Mouse (Mus musculus): ENCODE measurements around the gene Rnaseh1. TPM values are rescaled to one million over a fixed set of nuclear protein-coding genes. Genes with fewer than 3 reads are reported as not detected.

The Rnaseh1 gene
- polyA plus RNA-seq, 1 experiment: 8.1 TPM

GRCm38 (mm10) chr12:28704381-28704780 is 55.0 kb downstream of the Rnaseh1 start:
- Histone ChIP-seq H3K36me3 (replicated peaks; ENCODE audit: low read length) (peaks cover 93% of the 10 kb centered on the region), H3K27me3 (replicated peaks) (no peaks in the 10 kb centered on the region), H3K9me3 (no peaks in the 10 kb centered on the region), H3K4me1 (peaks cover 34% of the 10 kb centered on the region), H3K4me3 (replicated peaks) (no peak overlapping the region)
- TF ChIP-seq GATA1 (IDR thresholded peaks at IDR 0.05; ENCODE audit: borderline replicate concordance, low read length) (no peak), FLI1 (IDR thresholded peaks at IDR 0.05; ENCODE audit: low read length) (no peak)

GRCm38 (mm10) chr12:28705204-28705603 is 55.8 kb downstream of the Rnaseh1 start:
- H3K4me1 ChIP-seq: peaks cover 30% of the 10 kb centered on the region
- no peaks in the 10 kb centered on the region for H3K9me3 ChIP-seq
- H3K27me3 ChIP-seq (replicated peaks): no peaks in the 10 kb centered on the region
- TF ChIP-seq FLI1 (IDR thresholded peaks at IDR 0.05; ENCODE audit: low read length): no peak
- no peak for TF ChIP-seq GATA1 (IDR thresholded peaks at IDR 0.05; ENCODE audit: borderline replicate concordance, low read length)
- H3K4me3 ChIP-seq (replicated peaks): no peak overlapping the region
- H3K36me3 ChIP-seq (replicated peaks; ENCODE audit: low read length): peaks cover 97% of the 10 kb centered on the region

- no peaks in the 10 kb centered on the region for H3K27me3 ChIP-seq (replicated peaks)
- TF ChIP-seq FLI1 (IDR thresholded peaks at IDR 0.05; ENCODE audit: low read length): no peak
- no peak for TF ChIP-seq GATA1 (IDR thresholded peaks at IDR 0.05; ENCODE audit: borderline replicate concordance, low read length)
- H3K9me3 ChIP-seq: no peaks in the 10 kb centered on the region
- peaks cover 96% of the 10 kb centered on the region for H3K36me3 ChIP-seq (replicated peaks; ENCODE audit: low read length)
- H3K4me1 ChIP-seq: peaks cover 24% of the 10 kb centered on the region
- H3K4me3 ChIP-seq (replicated peaks): no peak overlapping the region
These were observed 58.8 kb downstream of the Rnaseh1 start for GRCm38 (mm10) chr12:28708154-28708553.

Other genes with a start within 250 kb of the Rnaseh1 start
- not detected in 2 replicates for gene Dcdc2c, start 97.2 kb upstream of the Rnaseh1 start, polyA plus RNA-seq (2012; ENCODE audit: insufficient read depth, low replicate concordance)
- gene Allc, start 67.1 kb upstream of the Rnaseh1 start, polyA plus RNA-seq (2012; ENCODE audit: insufficient read depth, low replicate concordance): not detected in 2 replicates
- 20.7 and 32.6 TPM in 2 replicates for gene Colec11, start 26.2 kb upstream of the Rnaseh1 start, polyA plus RNA-seq (2012; ENCODE audit: insufficient read depth, low replicate concordance)
- gene Rps7, start 13.6 kb upstream of the Rnaseh1 start, polyA plus RNA-seq (2012; ENCODE audit: insufficient read depth, low replicate concordance): 23.0 and 205 TPM in 2 replicates
- 5.1 TPM in 1 of 2 replicates, not detected in the other for gene Adi1, start 25.6 kb downstream of the Rnaseh1 start, polyA plus RNA-seq (2012; ENCODE audit: insufficient read depth, low replicate concordance)
- 4.9 and 7.8 TPM in 2 replicates for gene Trappc12, start 100.9 kb downstream of the Rnaseh1 start, polyA plus RNA-seq (2012; ENCODE audit: insufficient read depth, low replicate concordance)
- gene Eipr1, start 102.2 kb downstream of the Rnaseh1 start, polyA plus RNA-seq (2012; ENCODE audit: insufficient read depth, low replicate concordance): 33.6 and 41.1 TPM in 2 replicates